In the genomic region with DNA sequence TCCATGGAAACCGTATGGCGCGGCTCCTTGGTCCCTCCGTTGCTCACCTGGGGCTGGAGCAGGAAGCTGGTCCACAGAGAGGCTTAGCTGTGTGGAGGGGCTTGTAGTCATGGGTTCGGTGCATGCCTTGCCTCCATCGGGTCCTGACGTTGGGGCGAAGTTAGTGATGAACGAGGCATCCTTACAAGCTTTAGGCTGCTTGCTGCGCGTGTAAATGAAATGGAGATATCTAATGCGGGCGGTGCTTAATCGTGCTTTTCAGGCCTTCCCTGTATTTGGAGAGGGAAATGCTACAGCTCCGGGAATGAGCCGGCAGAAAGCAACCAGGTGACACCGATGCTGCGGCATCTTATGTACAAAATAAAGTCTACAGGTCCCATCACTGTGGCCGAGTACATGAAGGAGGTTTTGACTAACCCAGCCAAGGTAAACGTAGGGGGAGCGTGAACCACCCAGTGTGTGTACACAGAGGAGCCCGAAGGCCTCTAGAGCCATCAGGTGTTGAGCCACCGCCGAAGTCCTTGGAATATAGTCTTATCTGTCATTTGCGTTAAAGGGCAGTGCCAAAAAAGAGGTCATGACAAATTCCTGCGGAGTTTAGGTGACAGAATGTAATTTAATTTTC, we compare ENCODE assay signal across 9 mouse cellular contexts. TPM values are rescaled to one million over a fixed set of nuclear protein-coding genes. Genes with fewer than 3 reads are reported as not detected.
DNase-seq lines count a peak whose midpoint lies in the region; ATAC-seq and TF ChIP-seq lines count a peak whose summit lies in the region.
"Had no signal": no experiment of that assay in that cellular context is flagged by ENCODE, and none has a peak within 500 bp of the region (broad histone marks: within the 10 kb centered on the region; RNA-seq: fewer than 3 reads in every experiment).

No protein-coding gene starts in this region.

- TF ChIP-seq CTCF in G1E (IDR thresholded peaks at IDR 0.05; ENCODE audit: low read depth, low read length), result no peak

- peak overlapping the region; percentile 84 for H3K9ac ChIP-seq in heart, embryonic 11.5 days (ENCODE audit: low read depth, low read length)
- H3K9ac ChIP-seq in forebrain, embryonic 15.5 days (replicated peaks), result peak overlapping the region; percentile 65
- peak overlapping the region; percentile 71 for H3K9ac ChIP-seq in liver, embryonic 15.5 days

- H3K27me3 ChIP-seq in heart, embryonic 11.5 days (ENCODE audit: control insufficient read depth, insufficient read depth, low read length), result no peaks in the 10 kb centered on the region
- no peaks in the 10 kb centered on the region for H3K27me3 ChIP-seq in G1E (ENCODE audit: insufficient read depth, low read length)
- no peaks in the 10 kb centered on the region for H3K27me3 ChIP-seq in forebrain, embryonic 15.5 days
- H3K27me3 ChIP-seq in liver, embryonic 15.5 days, result no peaks in the 10 kb centered on the region

- H3K9me3 ChIP-seq in heart, embryonic 11.5 days (replicated peaks; ENCODE audit: control insufficient read depth, low read length), result no peaks in the 10 kb centered on the region
- no peaks in the 10 kb centered on the region for H3K9me3 ChIP-seq in G1E (replicated peaks)
- H3K9me3 ChIP-seq in forebrain, embryonic 15.5 days, result no peaks in the 10 kb centered on the region
- H3K9me3 ChIP-seq in liver, embryonic 15.5 days (replicated peaks), result no peaks in the 10 kb centered on the region

- H3K4me3 ChIP-seq in heart, embryonic 11.5 days (ENCODE audit: low read depth, low read length), result peak overlapping the region; percentile 90
- H3K4me3 ChIP-seq in G1E (ENCODE audit: low read depth, low read length), result peak overlapping the region; percentile 97
- H3K4me3 ChIP-seq in forebrain, embryonic 15.5 days, result peak overlapping the region; percentile 87
- H3K4me3 ChIP-seq in liver, embryonic 15.5 days (replicated peaks), result peak overlapping the region; percentile 84

- peaks cover 5% of the 10 kb centered on the region; the same call in 1 of the 2 replicates for H3K36me3 ChIP-seq in heart, embryonic 11.5 days (ENCODE audit: control insufficient read depth, insufficient read depth, low read length)
- peaks cover 53% of the 10 kb centered on the region for H3K36me3 ChIP-seq in G1E (replicated peaks)
- peaks cover 36% of the 10 kb centered on the region for H3K36me3 ChIP-seq in forebrain, embryonic 15.5 days
- H3K36me3 ChIP-seq in liver, embryonic 15.5 days (replicated peaks), result peaks cover 39% of the 10 kb centered on the region

- no peak overlapping the region for H3K27ac ChIP-seq in heart, embryonic 11.5 days (ENCODE audit: low read depth, low read length)
- H3K27ac ChIP-seq in forebrain, embryonic 15.5 days (replicated peaks), result peak overlapping the region; percentile 72
- H3K27ac ChIP-seq in liver, embryonic 15.5 days (replicated peaks), result peak overlapping the region; percentile 34

- peaks cover 4% of the 10 kb centered on the region; the same call in 1 of the 2 replicates for H3K4me1 ChIP-seq in heart, embryonic 11.5 days (ENCODE audit: control insufficient read depth, insufficient read depth, low read length)
- peaks cover 44% of the 10 kb centered on the region for H3K4me1 ChIP-seq in G1E (ENCODE audit: insufficient read depth, low read depth, low read length)
- H3K4me1 ChIP-seq in forebrain, embryonic 15.5 days, result peaks cover 39% of the 10 kb centered on the region
- H3K4me1 ChIP-seq in liver, embryonic 15.5 days (replicated peaks), result peaks cover 33% of the 10 kb centered on the region

- no peak for DNase-seq in heart, adult 18-20 months
- no peak for DNase-seq in G1E (ENCODE audit: low spot score)
- DNase-seq in frontal cortex, adult 2 months (ENCODE audit: extremely low spot score in 1 of 2, low spot score in 1 of 2), result no peak
- DNase-seq in ovary, postnatal 14 days (ENCODE audit: low spot score), result no peak
- no peak for DNase-seq in right cerebral cortex, adult 2 months (ENCODE audit: low spot score in 2 of 2)

- H3K4me2 ChIP-seq in heart, embryonic 11.5 days, result peak overlapping the region; percentile 83
- H3K4me2 ChIP-seq in forebrain, embryonic 15.5 days (replicated peaks), result peak overlapping the region; percentile 59
- peak overlapping the region; percentile 85 for H3K4me2 ChIP-seq in liver, embryonic 15.5 days

- 10% methylated on average over 26 of the region's 26 CpGs for WGBS in heart, embryonic 11.5 days (ENCODE audit: insufficient replicate concordance)
- WGBS in forebrain, embryonic 15.5 days, result 6% methylated on average over 26 of the region's 26 CpGs
- 7% methylated on average over 26 of the region's 26 CpGs for WGBS in liver, embryonic 15.5 days (ENCODE audit: insufficient replicate concordance)

- ATAC-seq in heart, embryonic 11.5 days (replicated peaks; ENCODE audit: insufficient number of reproducible peaks, low FRiP score, low TSS enrichment), result no peak
- no peak for ATAC-seq in G1E (ENCODE audit: extremely low read depth, insufficient number of reproducible peaks, low FRiP score, poor library complexity, severe bottlenecking)
- ATAC-seq in forebrain, embryonic 15.5 days (replicated peaks), result peak; percentile 41
- ATAC-seq in liver, embryonic 15.5 days (ENCODE audit: insufficient read depth), result peak; percentile 30

RNA-seq across cellular contexts. Expression of a gene that starts 0.4 kb away (rescaled TPM):
- polyA plus RNA-seq in heart, embryonic 11.5 days (2014; fragmentation: Nextera tagmentation; extraction: Ambion mirVana), result 62.1 and 66.6 TPM in 2 replicates
- 10 to 100 TPM; 41.2 to 51.6 TPM for total RNA-seq in heart, adult 18-20 months (2021)
- total RNA-seq in G1E (2014; fragmentation: Nextera tagmentation), result 24.4 and 40.0 TPM in 2 replicates
- total RNA-seq in G1E (2017), result 46.4 and 49.4 TPM in 2 replicates
- 1.3 and 4.0 TPM in 2 replicates for polyA plus RNA-seq in G1E (2012)
- polyA plus RNA-seq in forebrain, embryonic 15.5 days (2015; fragmentation: Nextera tagmentation; extraction: Ambion mirVana), result 65.6 and 65.7 TPM in 2 replicates
- polyA plus RNA-seq in liver, embryonic 15.5 days (2015; fragmentation: Nextera tagmentation; extraction: Ambion mirVana), result 24.5 and 27.0 TPM in 2 replicates
- polyA plus RNA-seq in frontal cortex, adult 2 months (2012; rRNA removed), result 48.2 and 50.2 TPM in 2 replicates

RNA-seq across cellular contexts. Expression of a gene that starts 0.5 kb away (rescaled TPM):
- 36.0 and 41.3 TPM in 2 replicates for polyA plus RNA-seq in heart, embryonic 11.5 days (2014; fragmentation: Nextera tagmentation; extraction: Ambion mirVana)
- 10 to 100 TPM; 22.1 to 24.4 TPM for total RNA-seq in heart, adult 18-20 months (2021)
- 83.5 and 108 TPM in 2 replicates for total RNA-seq in G1E (2014; fragmentation: Nextera tagmentation)
- 82.5 and 97.9 TPM in 2 replicates for total RNA-seq in G1E (2017)
- polyA plus RNA-seq in G1E (2012), result 37.0 and 45.9 TPM in 2 replicates
- polyA plus RNA-seq in forebrain, embryonic 15.5 days (2015; fragmentation: Nextera tagmentation; extraction: Ambion mirVana), result 56.5 and 64.3 TPM in 2 replicates
- 19.0 and 23.4 TPM in 2 replicates for polyA plus RNA-seq in liver, embryonic 15.5 days (2015; fragmentation: Nextera tagmentation; extraction: Ambion mirVana)
- polyA plus RNA-seq in frontal cortex, adult 2 months (2012; rRNA removed), result 23.8 and 26.4 TPM in 2 replicates

RNA-seq across cellular contexts. Expression of a gene that starts 21.0 kb away (rescaled TPM):
- 77.6 and 81.6 TPM in 2 replicates for polyA plus RNA-seq in heart, embryonic 11.5 days (2014; fragmentation: Nextera tagmentation; extraction: Ambion mirVana)
- 10 to 100 TPM; 69.4 to 71.8 TPM for total RNA-seq in heart, adult 18-20 months (2021)
- total RNA-seq in G1E (2014; fragmentation: Nextera tagmentation), result 17.1 and 20.5 TPM in 2 replicates
- 61.6 and 76.5 TPM in 2 replicates for total RNA-seq in G1E (2017)
- polyA plus RNA-seq in G1E (2012), result 4.1 and 4.5 TPM in 2 replicates
- 98.1 and 110 TPM in 2 replicates for polyA plus RNA-seq in forebrain, embryonic 15.5 days (2015; fragmentation: Nextera tagmentation; extraction: Ambion mirVana)
- 38.1 and 44.7 TPM in 2 replicates for polyA plus RNA-seq in liver, embryonic 15.5 days (2015; fragmentation: Nextera tagmentation; extraction: Ambion mirVana)
- 40.4 and 46.6 TPM in 2 replicates for polyA plus RNA-seq in frontal cortex, adult 2 months (2012; rRNA removed)

RNA-seq across cellular contexts. Expression of a gene that starts 30.5 kb away (rescaled TPM):
- polyA plus RNA-seq in heart, embryonic 11.5 days (2014; fragmentation: Nextera tagmentation; extraction: Ambion mirVana), result 0.27 and 0.33 TPM in 2 replicates
- not detected for total RNA-seq in heart, adult 18-20 months (2021)
- total RNA-seq in G1E (2014; fragmentation: Nextera tagmentation) (not detected in 2 replicates), G1E (2017) (0.33 and 0.58 TPM in 2 replicates)
- not detected in 2 replicates for polyA plus RNA-seq in G1E (2012)
- not detected in 2 replicates for polyA plus RNA-seq in forebrain, embryonic 15.5 days (2015; fragmentation: Nextera tagmentation; extraction: Ambion mirVana)
- polyA plus RNA-seq in liver, embryonic 15.5 days (2015; fragmentation: Nextera tagmentation; extraction: Ambion mirVana), result 0.03 TPM in 1 of 2 replicates, not detected in the other
- 0.30 and 0.63 TPM in 2 replicates for polyA plus RNA-seq in frontal cortex, adult 2 months (2012; rRNA removed)
- total RNA-seq: layer of hippocampus, postnatal 14 days had no signal

RNA-seq across cellular contexts. Expression of a gene that starts 55.0 kb away (rescaled TPM):
- 6.4 and 9.5 TPM in 2 replicates for polyA plus RNA-seq in heart, embryonic 11.5 days (2014; fragmentation: Nextera tagmentation; extraction: Ambion mirVana)
- total RNA-seq in heart, adult 18-20 months (2021), result 1 to 10 TPM; 9.3 to 9.6 TPM
- total RNA-seq in G1E (2014; fragmentation: Nextera tagmentation) (40.1 and 40.3 TPM in 2 replicates), G1E (2017) (51.8 and 59.9 TPM in 2 replicates)
- 15.9 and 17.5 TPM in 2 replicates for polyA plus RNA-seq in G1E (2012)
- polyA plus RNA-seq in forebrain, embryonic 15.5 days (2015; fragmentation: Nextera tagmentation; extraction: Ambion mirVana), result 2.3 and 3.1 TPM in 2 replicates
- polyA plus RNA-seq in liver, embryonic 15.5 days (2015; fragmentation: Nextera tagmentation; extraction: Ambion mirVana), result 7.2 and 7.7 TPM in 2 replicates
- 3.1 and 4.2 TPM in 2 replicates for polyA plus RNA-seq in frontal cortex, adult 2 months (2012; rRNA removed)

Comparison
In these comparisons a context has a peak if more than half of its experiments do, and no peak if none do; other contexts are left out.
1. ATAC-seq: peak in forebrain, embryonic 15.5 days (single experiment) and liver, embryonic 15.5 days (single experiment); none in heart, embryonic 11.5 days (single experiment) and G1E (single experiment).
2. Peak in every context shown above with its lines, with median percentiles within 50 percentile points of each other: H3K4me2 ChIP-seq, H3K4me3 ChIP-seq and H3K9ac ChIP-seq.